Mouse (Mus musculus): ENCODE measurements around the gene Gm21679. TPM values are rescaled to one million over a fixed set of nuclear protein-coding genes. Genes with fewer than 3 reads are reported as not detected.
"Not testable (repeated sequence)": the region's sequence is repeated elsewhere in the genome, so short reads cannot be mapped to it uniquely, and the experiment has no call there.

Gm21679 gene
- polyA plus RNA-seq (2015; fragmentation: Nextera tagmentation; extraction: Ambion mirVana): not detected in 2 replicates

DNA sequence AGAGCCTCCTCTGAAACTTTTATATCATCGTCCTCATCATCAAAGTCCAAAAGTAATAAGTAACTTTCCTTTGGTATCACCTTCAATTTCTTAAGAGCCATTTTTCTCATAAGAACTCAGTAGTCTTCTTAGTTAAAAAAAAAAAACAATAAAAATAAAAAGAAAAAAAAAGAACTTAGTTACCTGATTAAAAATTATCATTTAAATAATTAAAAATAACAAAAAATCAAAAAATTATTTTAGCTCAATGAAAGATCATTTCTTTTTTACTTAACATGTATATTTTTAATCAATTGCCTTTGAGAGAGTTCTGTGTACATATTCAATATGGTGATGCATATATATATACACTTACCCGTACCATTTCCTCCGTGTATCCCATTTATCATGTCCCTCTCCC, at the start of gene Gm21679:
Gm21679 (minus strand) TSS at position 101 of the 400 bp plus-strand sequence.
- not testable (repeated sequence) for H3K4me2 ChIP-seq (ENCODE audit: low read depth, low read length); H3K9ac ChIP-seq (ENCODE audit: low read length)
- WGBS: no CpG with 5 or more reads among the region's 3 CpGs

More for the DNA sequence above, at the start of gene Gm21679:
- not testable (repeated sequence) for H3K27ac ChIP-seq (ENCODE audit: low read length); H3K36me3 ChIP-seq (ENCODE audit: control insufficient read depth, insufficient read depth, low read length); H3K4me1 ChIP-seq (replicated peaks; ENCODE audit: control insufficient read depth, insufficient read depth, low read length); H3K4me3 ChIP-seq (ENCODE audit: low read length); H3K27me3 ChIP-seq (ENCODE audit: control insufficient read depth, insufficient read depth, low read depth, low read length); ATAC-seq (ENCODE audit: low read depth); H3K9me3 ChIP-seq (ENCODE audit: control insufficient read depth, low read length)

Data from lung, embryonic 16.5 days (tissue).